Mouse (Mus musculus): Measurements from ENCODE around the gene Spint5.
A peak's percentile ranks its signal among the peaks of the same experiment; 100 is the strongest.
"Not testable (repeated sequence)": the region's sequence is repeated elsewhere in the genome, so short reads cannot be mapped to it uniquely, and the experiment has no call there.

The Spint5 gene

DNA sequence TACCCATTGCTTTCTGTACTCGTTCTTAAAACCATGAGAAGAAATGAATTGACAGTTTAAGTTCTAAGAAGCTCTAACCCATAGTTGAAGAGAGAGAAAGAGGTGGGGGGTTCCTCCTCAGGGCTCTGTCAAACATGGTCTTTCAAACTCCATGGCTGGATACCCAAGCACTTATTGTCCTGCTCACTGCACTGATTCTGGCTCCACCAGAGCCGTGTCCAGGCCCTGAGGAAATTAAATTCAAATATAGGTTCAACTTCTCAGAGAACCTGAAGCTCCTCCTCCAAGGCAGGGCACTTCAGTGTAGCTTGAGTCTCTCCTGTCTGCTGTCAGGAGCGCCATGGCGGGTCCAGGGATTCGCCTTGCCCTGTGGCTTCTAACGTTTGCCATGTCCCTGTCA is at the start of gene Spint5:
Spint5 (plus strand) TSS at position 301 of the 400 bp plus-strand sequence.
- no peak for DNase-seq (ENCODE audit: low spot score)

DNA sequence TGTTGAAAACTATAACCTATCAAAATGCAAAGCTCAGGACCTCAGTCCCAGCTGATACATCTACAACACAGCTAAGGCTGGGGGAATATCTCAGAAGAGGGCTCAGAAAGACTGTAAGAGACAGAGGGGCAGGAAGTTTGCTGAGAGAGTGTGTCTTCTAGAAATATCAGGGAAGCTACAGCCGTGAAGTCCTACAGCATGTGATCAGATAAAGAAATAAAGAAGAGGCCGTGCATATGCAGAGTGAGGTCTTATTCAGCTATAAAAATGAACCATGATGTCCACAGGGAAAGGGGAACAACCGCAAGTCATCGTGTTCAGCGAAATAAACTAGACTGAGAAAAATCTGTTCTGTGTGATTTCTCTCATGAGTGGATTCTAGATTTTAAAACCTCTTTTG is 44.8 kb upstream of the Spint5 start:
- DNase-seq (ENCODE audit: low spot score), result no peak

DNA sequence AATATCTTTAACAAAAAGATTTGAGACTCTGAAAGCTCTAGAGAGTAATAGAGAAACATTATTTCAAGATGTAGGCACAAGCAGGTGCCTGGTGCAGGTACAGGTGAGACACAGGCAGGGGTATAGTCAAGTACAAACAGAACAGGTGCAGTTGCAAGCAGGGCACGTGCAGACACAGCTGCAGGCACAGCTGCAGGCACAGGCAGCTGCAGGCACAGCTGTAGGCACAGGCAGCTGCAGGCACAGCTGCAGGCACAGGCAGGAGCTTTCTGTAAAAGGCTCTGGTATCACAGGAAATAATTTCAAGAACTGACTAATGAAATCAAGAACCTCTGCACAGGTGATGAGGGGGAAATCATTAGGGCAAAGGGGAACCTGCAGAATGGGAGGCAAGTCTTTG is 44.2 kb upstream of the Spint5 start:
- no peak for DNase-seq (ENCODE audit: low spot score)

DNA sequence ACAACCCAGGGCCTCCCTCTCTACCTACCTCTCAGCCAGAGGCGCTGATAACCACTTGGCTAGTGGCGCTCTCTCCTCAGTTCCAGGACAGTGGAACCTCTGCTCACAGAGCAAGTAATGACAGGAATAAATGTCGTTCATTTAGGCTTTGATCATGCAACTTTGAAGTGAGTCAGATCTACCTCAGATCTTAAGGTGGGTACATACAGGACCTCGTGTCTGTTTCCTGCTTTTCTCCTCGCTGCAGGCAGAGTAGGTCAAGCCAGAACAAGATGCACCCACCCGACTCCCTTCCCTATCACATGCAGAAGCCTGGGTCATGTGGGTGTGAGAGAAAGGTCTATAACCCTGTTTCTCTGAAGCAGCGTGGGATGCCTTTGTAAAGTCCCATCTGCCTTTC is 41.1 kb upstream of the Spint5 start, which contains the start of gene Wfdc11:
Wfdc11 (minus strand) TSS at position 101 of the 400 bp plus-strand sequence.
- no peak for DNase-seq (ENCODE audit: low spot score)

DNA sequence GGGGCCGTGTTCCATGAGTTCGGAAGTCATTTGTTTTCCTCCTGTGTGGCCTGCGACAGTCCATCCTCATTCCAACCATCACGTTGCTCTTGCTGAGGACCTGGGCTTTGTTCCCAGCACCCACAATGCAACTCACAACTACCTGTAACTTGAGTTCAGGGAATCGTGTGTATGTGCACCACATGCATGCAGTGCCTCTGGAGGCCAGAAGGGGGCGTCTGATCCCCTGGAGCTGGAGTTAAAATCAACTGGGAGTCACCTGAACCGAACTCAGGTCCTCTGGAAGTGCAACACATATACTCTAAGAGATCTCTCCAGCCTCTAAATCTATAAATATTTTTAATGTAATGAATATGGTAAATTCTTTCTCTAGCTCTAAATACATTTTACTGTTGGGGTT is 39.0 kb upstream of the Spint5 start:
- no peak for DNase-seq (ENCODE audit: low spot score)

DNA sequence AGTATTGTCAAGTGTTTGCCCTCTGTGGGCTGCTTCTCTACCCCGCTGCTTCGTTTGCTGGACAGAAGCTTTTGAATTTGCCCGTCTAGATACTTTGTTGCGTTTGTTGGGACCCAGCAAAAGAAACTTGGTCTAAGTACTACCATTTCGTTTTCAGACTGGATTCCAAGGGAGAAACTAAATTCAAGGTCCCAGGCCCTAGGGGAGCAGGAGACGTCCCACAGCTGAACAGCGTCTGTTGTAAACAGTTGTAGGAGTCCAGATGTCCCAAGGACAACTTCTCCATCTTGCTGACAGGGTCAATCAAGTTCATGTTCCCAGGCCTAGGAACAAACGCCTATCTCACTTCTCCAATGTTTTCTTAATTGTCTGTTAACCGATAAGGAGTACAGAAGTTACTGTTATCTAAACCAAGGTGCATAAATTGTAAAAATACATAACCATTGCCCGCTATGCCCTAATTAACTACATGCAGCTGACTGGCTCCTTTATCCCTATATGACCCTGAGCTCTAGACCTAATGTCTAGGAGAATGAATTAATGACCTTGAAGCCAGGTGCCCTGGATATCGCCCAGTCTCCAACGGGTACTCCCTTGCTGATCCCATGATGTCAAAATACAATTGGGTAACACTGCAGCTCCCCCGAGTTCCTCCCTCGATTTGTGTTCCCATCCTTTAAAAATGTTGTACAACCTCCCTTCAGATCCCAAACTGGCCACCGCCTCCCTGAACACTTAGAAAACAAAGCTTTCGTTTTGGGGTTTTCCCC is 38.0 kb upstream of the Spint5 start:
- no peak for DNase-seq (ENCODE audit: low spot score)

DNA sequence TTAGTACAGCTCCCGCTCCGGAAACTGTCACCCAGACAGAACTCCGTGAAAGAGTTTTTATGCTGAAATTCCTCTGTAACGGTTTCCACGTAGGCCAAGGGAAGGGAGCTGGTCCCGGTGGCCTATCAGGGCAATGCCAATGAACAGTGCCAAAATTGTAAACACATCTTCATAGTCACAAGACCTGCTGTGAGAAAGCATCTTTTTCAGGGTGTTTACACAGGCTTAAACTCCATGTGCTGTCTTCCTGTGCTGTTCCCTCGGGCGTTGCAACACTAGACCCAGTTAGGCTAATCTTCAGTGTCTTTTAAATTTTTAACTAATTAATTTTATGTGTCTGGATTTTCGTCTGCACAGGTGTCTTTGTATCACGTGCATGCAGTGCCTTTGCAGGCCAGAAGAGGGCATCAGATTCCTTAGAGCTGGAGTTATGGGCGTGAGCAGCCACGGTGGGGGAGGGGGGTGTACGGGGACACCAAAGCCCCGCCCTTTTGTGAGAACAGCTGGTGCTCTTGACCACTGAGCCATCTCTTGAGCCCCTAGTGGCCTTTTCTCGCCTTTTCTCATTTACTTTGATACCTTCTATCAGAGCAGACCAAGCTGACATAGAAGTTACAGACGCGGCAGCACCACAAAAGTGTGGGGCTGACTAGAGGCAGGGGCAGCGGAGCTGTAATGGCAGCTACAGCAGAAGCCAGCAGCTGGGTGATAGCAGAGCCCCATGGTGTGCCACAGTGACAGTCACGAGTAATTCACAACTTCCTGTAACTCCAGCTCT is 36.1 kb upstream of the Spint5 start:
- peak; percentile 33 for DNase-seq (ENCODE audit: low spot score)

DNA sequence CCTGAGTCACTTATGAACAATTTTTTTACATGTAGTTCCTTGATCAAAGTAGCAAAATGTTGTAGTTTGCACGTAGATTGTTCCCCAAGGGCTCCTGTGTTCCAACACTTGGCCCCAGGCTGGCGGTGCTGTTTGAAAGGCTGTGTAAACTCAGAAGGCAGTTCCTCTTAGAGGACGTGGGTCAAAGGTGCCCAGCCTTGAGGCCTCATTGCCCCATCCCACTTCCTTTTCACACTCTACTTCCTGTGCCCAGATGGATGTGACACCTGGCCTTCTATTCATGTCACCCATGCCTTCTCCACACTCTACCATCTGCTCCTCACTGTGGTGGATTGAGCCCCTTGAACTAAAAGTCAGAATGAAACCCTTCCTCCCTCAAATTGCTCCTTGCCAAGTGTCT is 35.2 kb upstream of the Spint5 start:
- DNase-seq (ENCODE audit: low spot score), result no peak

DNA sequence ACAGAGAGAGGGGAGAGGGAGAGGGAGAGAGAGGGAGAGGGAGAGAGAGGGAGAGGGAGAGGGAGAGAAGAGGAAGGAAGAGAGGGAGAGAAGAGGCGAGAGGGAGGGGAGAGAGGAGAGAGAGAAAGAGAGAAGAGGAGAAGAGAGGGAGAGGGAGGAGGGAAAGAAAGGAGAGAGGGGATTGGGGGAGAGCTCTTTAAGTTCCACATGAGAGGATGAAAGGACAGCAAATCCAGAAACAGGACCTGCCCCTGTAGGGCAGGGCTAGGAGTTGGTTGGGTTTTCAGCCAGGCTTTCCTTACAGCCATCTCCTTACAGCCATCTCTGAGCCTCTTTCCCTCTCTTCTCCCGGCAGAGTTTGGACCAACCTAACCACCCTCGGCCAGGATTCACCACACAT is 30.3 kb upstream of the Spint5 start, which contains the start of gene Wfdc13:
Wfdc13 (plus strand) TSS at position 301 of the 400 bp plus-strand sequence.
- no peak for DNase-seq (ENCODE audit: low spot score)

DNA sequence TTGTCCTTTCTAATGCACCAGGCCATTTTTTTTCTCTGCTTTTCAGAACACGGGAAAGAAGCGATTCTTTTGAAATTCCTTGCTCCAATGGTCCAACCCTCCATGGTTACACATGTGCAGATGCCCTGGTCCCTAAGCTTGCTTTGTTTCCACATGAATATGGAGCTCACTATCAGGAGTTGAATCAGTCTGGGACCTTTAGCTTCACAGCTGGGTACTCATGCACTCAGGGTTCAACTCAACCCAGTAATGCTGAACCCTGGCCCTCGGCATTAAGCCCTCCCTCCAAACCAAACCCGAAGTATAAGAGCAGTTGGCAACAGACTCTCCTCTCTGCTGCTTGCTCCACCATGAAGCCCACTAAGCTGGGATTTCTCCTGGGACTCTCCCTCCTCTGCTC is 16.9 kb upstream of the Spint5 start, which contains the start of gene Spint4:
Spint4 (plus strand) TSS at position 301 of the 400 bp plus-strand sequence.
- DNase-seq (ENCODE audit: low spot score), result no peak

DNA sequence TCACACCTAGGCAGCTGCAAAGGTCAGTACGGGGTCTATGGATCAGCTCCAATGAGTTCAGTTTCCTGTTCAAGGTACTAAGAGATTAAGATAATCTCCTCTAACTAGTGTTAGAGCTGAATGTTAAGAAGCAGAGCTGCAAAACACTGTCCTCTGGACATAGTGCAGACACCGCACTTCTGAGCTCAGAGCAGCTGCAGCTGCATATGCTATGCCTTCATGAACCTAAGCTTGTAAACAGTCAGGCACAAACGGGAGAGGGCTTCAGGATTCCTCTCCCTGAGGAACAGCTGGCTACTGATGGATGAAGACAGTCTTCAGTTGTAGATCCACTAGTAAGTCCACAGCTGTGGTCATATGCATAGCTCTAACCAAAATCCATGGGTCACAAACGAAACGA is 14.1 kb upstream of the Spint5 start:
- DNase-seq (ENCODE audit: low spot score), result no peak

DNA sequence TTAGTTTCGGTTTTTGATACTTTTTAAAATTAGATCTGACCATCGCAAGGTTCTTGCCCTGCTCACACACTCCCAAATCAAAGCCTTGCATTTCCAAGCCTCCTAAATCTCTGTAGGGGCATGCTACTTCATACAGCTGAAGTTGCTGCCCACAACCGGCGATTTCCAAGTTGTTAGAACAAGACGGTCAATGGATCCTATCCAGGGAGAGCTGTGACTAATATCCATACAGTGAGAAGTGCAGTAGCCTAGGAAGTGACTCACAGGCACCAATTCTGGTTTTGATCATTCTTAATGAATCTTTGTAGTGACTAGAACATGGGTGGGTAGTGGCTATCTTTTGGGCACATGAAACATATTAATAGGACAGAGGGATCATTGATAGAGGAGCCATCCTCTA is 13.3 kb upstream of the Spint5 start:
- DNase-seq (ENCODE audit: low spot score), result no peak

DNA sequence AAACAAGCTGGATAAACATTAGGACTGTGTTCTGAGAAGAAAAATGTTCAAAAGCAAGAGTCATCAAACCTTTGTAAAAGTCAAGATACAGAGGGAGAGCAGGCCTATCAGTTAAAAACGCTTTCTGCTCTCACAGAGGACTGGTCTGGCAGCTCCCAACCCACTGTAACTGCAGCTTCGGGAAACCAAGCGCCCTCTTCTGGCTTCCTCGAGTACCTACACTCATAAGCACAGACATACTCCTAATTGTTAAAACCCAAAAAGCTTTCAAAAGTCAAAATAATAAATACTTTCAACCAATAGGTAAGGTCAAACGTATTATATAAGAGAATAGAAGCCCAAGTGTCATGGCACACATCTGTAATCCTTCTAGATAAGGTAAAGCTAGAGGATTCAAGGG is 10.9 kb upstream of the Spint5 start:
- no peak for DNase-seq (ENCODE audit: low spot score)

DNA sequence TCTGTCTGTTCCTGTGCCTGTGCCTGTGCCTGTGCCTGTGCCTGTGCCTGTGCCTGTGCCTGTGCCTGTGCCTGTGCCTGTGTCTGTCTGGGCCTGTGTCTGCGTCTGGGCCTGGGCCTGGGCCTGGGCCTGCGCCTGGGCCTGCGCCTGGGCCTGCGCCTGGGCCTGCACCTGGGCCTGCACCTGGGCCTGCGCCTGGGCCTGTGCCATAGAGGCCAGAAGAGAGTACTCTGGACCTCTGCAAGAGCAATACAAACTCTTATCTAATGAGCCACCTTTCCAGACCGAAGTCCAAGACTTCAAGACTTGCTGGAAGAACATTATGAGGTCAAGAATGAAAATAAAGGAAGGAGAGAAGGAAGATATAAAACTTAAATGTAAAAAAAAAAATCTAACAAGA is 9.8 kb upstream of the Spint5 start:
- no peak for DNase-seq (ENCODE audit: low spot score)

DNA sequence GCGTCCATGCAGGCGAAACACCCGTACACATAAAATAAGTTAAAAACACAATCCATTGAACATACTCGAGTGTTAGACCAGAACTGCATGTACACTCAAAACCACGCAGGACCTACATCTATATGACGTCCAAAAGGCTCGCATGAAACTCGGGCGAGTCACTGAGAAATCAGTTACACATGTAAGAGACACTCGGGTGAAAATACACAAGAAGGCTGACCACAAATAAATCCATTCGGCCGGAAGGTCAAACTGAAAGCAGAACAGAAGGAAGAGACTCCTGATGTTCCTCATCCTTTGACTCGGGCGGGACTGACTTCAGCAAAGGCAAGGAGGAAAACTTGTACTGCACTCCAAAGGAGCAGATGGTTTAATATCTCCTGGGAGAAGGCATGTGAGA is 9.1 kb upstream of the Spint5 start:
- DNase-seq (ENCODE audit: low spot score), result no peak

DNA sequence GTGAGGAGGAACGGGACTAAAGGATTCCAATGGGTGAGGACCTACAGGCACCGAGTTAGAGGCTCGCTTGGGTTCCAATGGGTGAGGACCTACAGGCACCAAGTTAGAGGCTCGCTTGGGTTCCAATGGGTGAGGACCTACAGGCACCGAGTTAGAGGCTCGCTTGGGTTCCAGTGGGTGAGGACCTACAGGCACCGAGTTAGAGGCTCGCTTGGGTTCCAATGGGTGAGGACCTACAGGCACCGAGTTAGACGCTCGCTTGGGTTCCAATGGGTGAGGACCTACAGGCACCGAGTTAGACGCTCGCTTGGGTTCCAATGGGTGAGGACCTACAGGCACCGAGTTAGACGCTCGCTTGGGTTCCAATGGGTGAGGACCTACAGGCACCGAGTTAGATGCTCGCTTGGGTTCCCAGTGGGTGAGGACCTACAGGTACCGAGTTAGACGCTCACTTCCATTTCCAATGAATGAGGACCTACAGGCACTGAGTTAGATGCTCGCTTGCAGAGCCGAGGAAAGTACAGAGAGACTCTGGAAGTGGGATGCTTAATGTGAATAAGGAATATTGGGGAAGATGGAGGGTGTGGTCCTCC is 1.2 kb downstream of the Spint5 start:
- not testable (repeated sequence) for DNase-seq (ENCODE audit: low spot score)

DNA sequence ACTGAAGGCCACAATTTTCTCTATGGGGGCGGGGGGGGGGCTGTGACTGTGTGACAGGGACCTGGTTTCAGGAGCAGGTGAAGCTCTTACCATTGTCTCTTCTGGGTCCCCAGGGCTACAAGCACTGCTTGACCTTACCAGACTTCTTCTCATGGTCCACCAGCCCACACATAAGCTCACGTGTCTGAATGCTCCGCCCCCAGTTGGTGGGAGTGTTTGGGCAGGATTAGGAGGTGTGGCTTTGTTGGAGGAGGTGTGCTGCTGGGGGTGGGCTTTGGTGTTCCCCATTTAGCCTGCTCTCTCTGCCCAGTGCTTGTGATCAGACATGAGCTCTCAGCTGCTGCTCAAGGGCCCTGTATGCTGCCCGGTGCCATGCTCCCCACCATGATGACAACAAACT is 8.2 kb downstream of the Spint5 start:
- DNase-seq (ENCODE audit: low spot score), result no peak

DNA sequence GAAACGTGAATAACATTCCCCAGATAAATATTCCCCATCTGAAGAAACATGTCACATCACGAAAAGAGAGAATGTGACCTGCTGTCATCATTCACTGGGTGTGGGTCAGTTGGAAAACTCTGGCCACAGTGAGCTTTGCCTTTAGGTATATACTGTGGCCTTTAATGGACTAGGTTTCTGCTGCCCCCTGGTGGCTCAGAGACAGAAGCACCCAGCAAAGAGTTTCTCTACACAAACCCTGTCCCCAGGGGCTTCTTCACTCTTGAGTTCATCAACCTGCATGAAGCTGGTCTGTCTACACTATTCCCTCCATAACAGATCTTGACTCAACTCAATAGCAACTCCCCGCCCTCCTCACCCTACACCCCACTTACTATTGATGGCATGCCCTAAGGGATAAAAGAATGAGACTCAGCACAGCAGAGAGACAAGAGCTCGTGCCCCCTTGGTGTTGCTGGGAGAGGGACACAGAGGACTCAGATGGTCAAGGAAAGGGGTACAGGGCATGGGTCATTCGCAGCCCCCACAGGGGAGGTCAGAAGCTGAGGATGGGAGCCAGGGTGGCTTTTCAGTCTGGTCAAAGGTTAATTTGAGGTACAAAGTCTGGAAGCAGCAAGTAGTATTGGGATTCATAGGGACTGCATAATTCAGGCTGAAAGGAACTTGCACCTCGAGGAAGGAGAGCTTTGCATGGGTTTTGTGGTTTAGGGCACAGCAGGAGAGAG is 11.0 kb downstream of the Spint5 start:
- DNase-seq (ENCODE audit: low spot score), result peak; percentile 44

DNA sequence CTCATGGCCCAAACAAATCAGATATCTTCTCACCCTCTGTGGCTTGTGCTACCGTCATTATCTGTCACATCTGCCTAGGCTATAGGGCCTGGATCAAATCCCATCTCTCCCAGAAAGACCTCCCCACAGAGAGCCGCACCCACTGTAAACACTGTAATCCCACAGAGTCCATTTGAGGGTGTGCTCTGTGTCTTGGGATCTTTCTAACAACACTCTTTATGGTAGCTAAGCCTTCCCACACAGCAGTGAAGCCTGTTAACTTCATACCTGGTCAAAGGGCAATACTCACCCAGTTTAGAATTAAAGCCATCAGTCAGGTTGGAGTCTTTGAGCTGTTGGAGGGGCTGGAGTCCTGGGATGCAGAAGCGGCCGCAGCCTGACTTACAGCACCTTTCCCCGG is 16.6 kb downstream of the Spint5 start:
- DNase-seq (ENCODE audit: low spot score), result no peak

DNA sequence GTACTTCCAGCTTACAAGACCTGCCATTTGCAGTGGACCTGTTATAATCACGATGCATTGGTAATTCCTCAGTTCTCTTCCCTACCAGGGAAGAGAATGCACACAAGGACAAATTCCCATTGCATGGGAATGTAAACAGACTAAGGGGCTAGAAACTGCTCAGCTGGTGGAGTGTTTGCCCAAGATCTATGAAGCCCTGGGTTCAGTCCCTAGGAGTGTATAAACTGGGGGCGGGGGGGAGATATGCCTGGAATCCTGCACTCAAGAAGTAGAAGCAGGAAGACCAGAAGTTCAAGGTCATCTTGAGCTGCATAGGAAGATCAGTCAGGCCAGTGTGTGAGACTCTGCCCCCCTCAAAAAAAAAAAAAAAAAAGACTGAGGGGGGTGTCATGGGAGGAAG is 18.2 kb downstream of the Spint5 start:
- DNase-seq (ENCODE audit: low spot score), result no peak

DNA sequence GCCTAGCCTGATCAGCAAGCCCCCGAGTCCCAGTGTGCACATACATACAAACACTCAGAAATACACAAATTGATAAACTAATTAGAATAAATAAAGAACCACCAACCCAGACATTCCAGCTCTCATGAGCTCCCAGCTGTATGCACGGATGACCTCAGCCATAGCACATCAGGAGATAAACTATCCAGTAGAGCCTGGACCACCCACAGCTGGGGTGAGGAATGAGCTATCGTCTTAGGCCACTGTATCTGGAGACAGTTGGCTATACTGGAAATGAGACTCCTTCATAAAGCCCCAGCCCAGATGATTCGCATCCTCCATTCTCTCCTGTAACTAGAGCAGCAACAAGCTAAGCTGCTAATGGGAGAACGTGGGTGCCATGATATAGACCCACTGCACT is 19.7 kb downstream of the Spint5 start:
- DNase-seq (ENCODE audit: low spot score), result no peak

DNA sequence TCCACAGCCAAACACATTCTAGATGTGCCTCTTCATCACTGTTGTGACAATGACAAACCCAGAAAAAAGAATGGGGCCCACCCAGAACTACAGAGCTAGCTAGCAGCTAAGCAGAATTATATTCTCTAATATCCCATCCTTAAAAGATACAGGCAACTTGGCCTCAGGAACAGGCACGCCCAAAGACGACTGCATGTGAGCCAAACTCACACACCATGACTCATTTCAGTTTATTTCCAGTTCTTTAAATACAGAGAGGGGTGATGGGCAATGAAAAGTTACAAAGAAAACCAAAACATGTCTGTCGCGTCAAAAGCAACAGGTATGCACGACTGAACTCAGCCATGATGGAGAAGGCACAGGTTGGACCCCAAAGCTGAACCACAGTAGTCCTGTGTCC is 20.3 kb downstream of the Spint5 start:
- DNase-seq (ENCODE audit: low spot score), result no peak
